Mouse (Mus musculus) urinary bladder, adult 18-20 months (tissue): ENCODE measurements at regions not wholly inside any gene's neighbourhood (a gene's known extent, or its start where the extent isn't known, plus 50 kb on each side); places are given as distances from the start of the nearest gene placed in this dataset.

ENCODE experiments used
- DNase-seq, 2 experiments: peaks; one replicate each; pipeline ENCODE4 v3.0.0; 2022; ENCODE audit warnings: low spot score in 2 of 2, mixed read lengths in 2 of 2

GRCm38 (mm10) chr12:112235841-112236240 is 89.8 kb downstream of the Kif26a start:
- DNase-seq, result no peak

GRCm38 (mm10) chr12:112237061-112237490 is 91.1 kb downstream of the Kif26a start:
- DNase-seq, result no peak

- no peak for DNase-seq
These were observed 92.8 kb downstream of the Kif26a start for GRCm38 (mm10) chr12:112238834-112239233.

- DNase-seq, result no peak
These were observed 95.7 kb downstream of the Kif26a start for GRCm38 (mm10) chr12:112241740-112242171.

GRCm38 (mm10) chr12:112243231-112243630 is 97.2 kb downstream of the Kif26a start:
- no peak for DNase-seq

- no peak for DNase-seq
These were observed 104.9 kb downstream of the Kif26a start for GRCm38 (mm10) chr12:112250894-112251293.

GRCm38 (mm10) chr12:112253461-112253860 is 107.5 kb downstream of the Kif26a start:
- no peak for DNase-seq

- no peak for DNase-seq
These were observed 109.2 kb downstream of the Kif26a start for GRCm38 (mm10) chr12:112255223-112255622.

- DNase-seq, result no peak
These were observed 111.7 kb downstream of the Kif26a start for GRCm38 (mm10) chr12:112257691-112258090.

GRCm38 (mm10) chr12:112263283-112264056 is 117.5 kb downstream of the Kif26a start:
- DNase-seq, result no peak

- DNase-seq, result no peak
These were observed 118.2 kb downstream of the Kif26a start for GRCm38 (mm10) chr12:112264201-112264600.

GRCm38 (mm10) chr12:112265289-112265969 is 119.4 kb downstream of the Kif26a start:
- no peak for DNase-seq

GRCm38 (mm10) chr12:112274026-112274425 is 128.0 kb downstream of the Kif26a start:
- no peak for DNase-seq

- DNase-seq, result no peak
These were observed 128.7 kb downstream of the Kif26a start for GRCm38 (mm10) chr12:112274756-112275155.

GRCm38 (mm10) chr12:112276651-112277050 is 130.6 kb downstream of the Kif26a start:
- no peak for DNase-seq

GRCm38 (mm10) chr12:112277511-112277910 is 131.5 kb downstream of the Kif26a start:
- DNase-seq, result no peak

GRCm38 (mm10) chr12:112285096-112285495 is 139.1 kb downstream of the Kif26a start:
- DNase-seq, result no peak

GRCm38 (mm10) chr12:112288786-112289185 is 142.8 kb downstream of the Kif26a start:
- no peak for DNase-seq

- DNase-seq, result no peak
These were observed 144.3 kb downstream of the Kif26a start for GRCm38 (mm10) chr12:112290299-112290698.

- DNase-seq, result no peak
These were observed 145.9 kb downstream of the Kif26a start for GRCm38 (mm10) chr12:112291748-112292561.

GRCm38 (mm10) chr12:112293105-112293504 is 147.1 kb downstream of the Kif26a start:
- DNase-seq, result no peak

GRCm38 (mm10) chr12:112295337-112295941 is 149.4 kb downstream of the Kif26a start:
- no peak for DNase-seq
